Mouse (Mus musculus) left cerebral cortex, adult 2 months (tissue): ENCODE measurements around the gene Slc5a6. TPM values are rescaled to one million over a fixed set of nuclear protein-coding genes. Genes with fewer than 3 reads are reported as not detected.

Experiments
- DNase-seq, 2 experiments: peaks; one replicate each; pipeline ENCODE4 v3.0.0; 2021 to 2022; ENCODE audit warnings: low spot score in 2 of 2, mixed read lengths in 1 of 2; ENCODE audit errors: extremely low spot score in 1 of 2
- H3K27ac ChIP-seq: fragments of 200-600 bp; 2 replicates; pipeline ENCODE4 v1.8.1; 2022
- H3K4me3 ChIP-seq: fragments of 200-600 bp; 2 replicates; pipeline ENCODE4 v1.8.1; 2022
- CTCF ChIP-seq: fragments of 200-600 bp; IDR thresholded peaks from 2 replicates; pipeline ENCODE4 v1.8.1; 2022; ENCODE audit warnings: antibody characterized with exemption, mild to moderate bottlenecking, moderate library complexity
- intact Hi-C: fragments of 180-260 bp; cut with DNase I; formaldehyde crosslinking; loops from one replicate; pipeline ENCODE4 v1.15.1; 2025
- total RNA-seq, 2 experiments: library from RNA; stranded (reverse); gene quantifications; 2 replicates each; pipeline ENCODE4 v1.2.3; 2021

The Slc5a6 gene
- total RNA-seq, 2 experiments from 2014 or later = 16.7 to 19.3 TPM

DNA sequence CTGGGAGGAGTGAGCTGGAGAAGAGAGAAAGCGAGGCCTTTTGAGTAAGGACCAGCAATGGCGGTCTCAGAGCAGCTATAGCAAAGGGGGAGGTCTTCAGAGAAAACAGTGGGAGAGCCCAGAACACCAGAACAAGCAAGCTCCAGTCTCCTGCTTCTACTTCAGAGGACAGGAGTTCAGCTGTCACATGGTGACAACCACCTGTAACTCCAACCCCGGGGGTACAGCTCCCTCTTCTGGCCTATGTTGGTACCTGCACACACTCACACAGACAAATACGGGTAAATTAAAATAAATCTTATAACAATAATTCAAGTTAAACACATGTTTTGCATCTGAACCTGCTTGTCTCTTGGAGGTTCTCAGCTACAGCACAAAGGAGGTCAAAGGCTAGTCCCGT, 50.4 kb downstream of the Slc5a6 start:
- intact Hi-C loops = no loop called here
- DNase-seq = no peak

GRCm38 (mm10) chr5:30994910-30995635, 53.7 kb downstream of the Slc5a6 start:
- no peak overlapping the region for H3K4me3 ChIP-seq
- intact Hi-C loops = loop anchor here (5.0 kb wide), 1 partner anchor 127 kb away; no protein-coding TSS in a partner anchor
- no peak overlapping the region for H3K27ac ChIP-seq
- TF ChIP-seq CTCF = no peak
- DNase-seq = no peak

More for the DNA sequence above, 50.4 kb downstream of the Slc5a6 start:
- Histone ChIP-seq H3K4me3 (no peak overlapping the region), H3K27ac (no peak overlapping the region)
- peak; percentile 62 for TF ChIP-seq CTCF

- DNase-seq = peak in 1 of 2 experiments; percentile 16
- intact Hi-C loops = loop anchor here (5.0 kb wide), 1 partner anchor 128 kb away; no protein-coding TSS in a partner anchor
- no peak for TF ChIP-seq CTCF
- peak overlapping the region; percentile 42 for H3K27ac ChIP-seq
- no peak overlapping the region for H3K4me3 ChIP-seq
These were observed 54.6 kb downstream of the Slc5a6 start for GRCm38 (mm10) chr5:30994074-30994473.

DNA sequence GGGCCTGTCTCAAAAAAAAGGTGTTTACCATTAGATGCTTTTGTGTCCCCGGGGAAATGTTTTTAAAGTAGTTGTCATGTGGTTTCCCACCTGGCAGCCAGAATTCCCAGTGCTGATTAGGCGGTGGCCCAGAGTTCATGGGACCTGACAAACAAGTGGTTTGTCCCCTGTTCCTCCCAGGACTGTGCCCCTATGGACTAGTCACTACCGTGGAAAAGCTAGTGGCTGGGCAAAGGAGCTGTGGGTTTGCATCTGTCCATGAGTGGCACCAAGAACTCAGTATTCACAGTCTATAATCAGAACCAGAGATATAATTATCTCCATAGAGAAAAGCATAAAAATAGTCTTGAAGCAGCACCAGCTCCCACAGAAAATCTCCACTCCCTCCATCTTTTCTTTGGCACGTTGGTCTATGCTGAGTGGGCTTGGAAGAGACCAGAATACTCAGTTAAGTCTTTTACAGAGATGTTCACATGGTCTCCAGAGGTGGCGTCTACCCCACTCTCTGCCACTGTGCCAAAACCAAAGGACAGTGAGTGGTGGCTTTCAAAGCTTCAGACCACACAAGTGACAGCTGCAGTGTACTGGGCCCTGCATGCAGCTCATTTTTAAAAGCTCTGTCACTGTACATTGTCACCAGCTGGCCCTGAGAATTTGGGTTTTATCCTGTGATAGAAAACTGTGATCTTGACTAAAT, 55.6 kb downstream of the Slc5a6 start:
- H3K4me3 ChIP-seq = no peak overlapping the region
- no peak; the same call in 1 of the 2 replicates for TF ChIP-seq CTCF
- intact Hi-C loops = loop anchor here (1.0 to 5.0 kb wide), 3 partner anchors 48 to 129 kb away; partner anchors contain the start of gene Cgref1
- peak overlapping the region; percentile 42 for H3K27ac ChIP-seq
- DNase-seq = peak; percentile 21 to 36

Other genes with a start within 250 kb of the Slc5a6 start
- 100 to 1,000 TPM; 219 to 236 TPM for gene Mapre3, start 234.3 kb downstream of the Slc5a6 start, total RNA-seq
- 10 to 100 TPM; 64.2 to 71.0 TPM for gene Tmem214, start 180.9 kb downstream of the Slc5a6 start, total RNA-seq
- gene Agbl5, start 160.2 kb downstream of the Slc5a6 start, total RNA-seq = 10 to 100 TPM; 17.2 to 17.8 TPM
- 100 to 1,000 TPM in 1 of 2 experiments, 10 to 100 TPM in 1; 91.9 to 106 TPM for gene Ost4, start 141.1 kb downstream of the Slc5a6 start, total RNA-seq
- gene Emilin1, start 135.5 kb downstream of the Slc5a6 start, total RNA-seq = 1 to 10 TPM; 3.0 to 3.3 TPM
- 10 to 100 TPM; 15.3 to 19.3 TPM for gene Khk, start 127.5 kb downstream of the Slc5a6 start, total RNA-seq
- 10 to 100 TPM; 24.2 to 26.0 TPM for gene Cgref1, start 103.3 kb downstream of the Slc5a6 start, total RNA-seq
- 100 to 1,000 TPM; 129 to 134 TPM for gene Preb, start 88.6 kb downstream of the Slc5a6 start, total RNA-seq
- under 1 TPM; 0.12 to 0.23 TPM for gene Tcf23, start 80.3 kb downstream of the Slc5a6 start, total RNA-seq
- 10 to 100 TPM; 67.1 to 68.9 TPM for gene Atraid, start 612 bp downstream of the Slc5a6 start, total RNA-seq
- gene Cad, start 5.9 kb upstream of the Slc5a6 start, total RNA-seq = 10 to 100 TPM; 23.4 to 27.6 TPM
- gene Dnajc5g, start 57.4 kb upstream of the Slc5a6 start, total RNA-seq = not detected
- gene Slc30a3, start 59.3 kb upstream of the Slc5a6 start, total RNA-seq = 100 to 1,000 TPM; 162 to 184 TPM
- gene Trim54, start 67.8 kb upstream of the Slc5a6 start, total RNA-seq = 1 to 10 TPM; 2.0 to 2.2 TPM
- gene Ucn, start 89.9 kb upstream of the Slc5a6 start, total RNA-seq = 1 to 10 TPM; 1.3 to 1.8 TPM
- 10 to 100 TPM; 47.8 to 49.2 TPM for gene Mpv17, start 105.3 kb upstream of the Slc5a6 start, total RNA-seq
- 1 to 10 TPM; 3.0 to 3.2 TPM for gene Gm29609, start 131.0 kb upstream of the Slc5a6 start, total RNA-seq
- 10 to 100 TPM; 56.8 to 61.1 TPM for gene Gtf3c2, start 131.2 kb upstream of the Slc5a6 start, total RNA-seq
- gene Snx17, start 144.3 kb upstream of the Slc5a6 start, total RNA-seq = 10 to 100 TPM; 75.1 to 76.6 TPM
- gene Eif2b4, start 144.5 kb upstream of the Slc5a6 start, total RNA-seq = 10 to 100 TPM; 39.7 to 43.7 TPM
- 10 to 100 TPM; 28.0 to 31.4 TPM for gene Zfp513, start 153.4 kb upstream of the Slc5a6 start, total RNA-seq
- 10 to 100 TPM; 72.6 to 78.5 TPM for gene Ppm1g, start 171.8 kb upstream of the Slc5a6 start, total RNA-seq
- gene Nrbp1, start 191.9 kb upstream of the Slc5a6 start, total RNA-seq = 10 to 100 TPM; 82.3 to 86.0 TPM
- not detected for gene Gm9970, start 192.3 kb upstream of the Slc5a6 start, total RNA-seq
- gene Krtcap3, start 202.8 kb upstream of the Slc5a6 start, total RNA-seq = 1 to 10 TPM; 3.2 to 3.6 TPM
- 100 to 1,000 TPM; 106 to 107 TPM for gene Ift172, start 242.2 kb upstream of the Slc5a6 start, total RNA-seq
- gene Fndc4, start 247.2 kb upstream of the Slc5a6 start, total RNA-seq = 100 to 1,000 TPM; 147 to 157 TPM
- gene Gckr, start 248.5 kb upstream of the Slc5a6 start, total RNA-seq = not detected